Mouse (Mus musculus): Measurements from ENCODE around the gene Snapin. TPM values are rescaled to one million over a fixed set of nuclear protein-coding genes. Genes with fewer than 3 reads are reported as not detected.

Gene Snapin
- polyA plus RNA-seq, 1 experiment = 5.3 TPM

GRCm38 (mm10) chr3:90461935-90462334, 28.9 kb downstream of the Snapin start:
- Histone ChIP-seq H3K9me3 (no peaks in the 10 kb centered on the region), H3K4me3 (replicated peaks) (no peak overlapping the region), H3K36me3 (replicated peaks; ENCODE audit: low read length) (no peaks in the 10 kb centered on the region), H3K4me1 (peaks cover 57% of the 10 kb centered on the region), H3K27me3 (replicated peaks) (peaks cover 91% of the 10 kb centered on the region)
- TF ChIP-seq FLI1 (IDR thresholded peaks at IDR 0.05; ENCODE audit: low read length) (no peak), GATA1 (IDR thresholded peaks at IDR 0.05; ENCODE audit: borderline replicate concordance, low read length) (no peak)

DNA sequence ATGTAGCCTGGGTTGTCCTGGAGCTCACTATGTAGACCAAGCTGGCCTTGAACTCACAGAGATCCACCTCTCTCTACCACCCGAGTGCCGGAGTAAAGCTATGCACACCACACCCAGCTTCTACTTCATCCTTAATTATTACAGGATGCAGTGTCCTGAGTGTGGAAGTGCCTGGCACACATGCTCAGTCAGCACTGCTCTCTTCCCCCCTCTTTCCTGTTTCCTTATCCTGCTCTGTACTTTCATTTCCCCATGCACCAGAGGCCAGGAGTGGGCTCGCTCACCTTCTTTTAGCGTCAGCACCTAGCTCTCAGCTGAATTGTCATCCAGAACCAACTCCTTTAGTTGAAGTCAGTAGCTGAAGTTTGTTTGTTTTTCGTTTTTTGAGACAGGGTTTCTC, 30.5 kb downstream of the Snapin start:
- TF ChIP-seq GATA1 (IDR thresholded peaks at IDR 0.05; ENCODE audit: borderline replicate concordance, low read length) = no peak
- no peak for TF ChIP-seq FLI1 (IDR thresholded peaks at IDR 0.05; ENCODE audit: low read length)
- Histone ChIP-seq H3K4me1 (peaks cover 57% of the 10 kb centered on the region), H3K9me3 (no peaks in the 10 kb centered on the region), H3K36me3 (replicated peaks; ENCODE audit: low read length) (no peaks in the 10 kb centered on the region), H3K4me3 (replicated peaks) (no peak overlapping the region), H3K27me3 (replicated peaks) (peaks cover 96% of the 10 kb centered on the region)

- Histone ChIP-seq H3K9me3 (no peaks in the 10 kb centered on the region), H3K36me3 (replicated peaks; ENCODE audit: low read length) (no peaks in the 10 kb centered on the region), H3K27me3 (replicated peaks) (peaks cover 95% of the 10 kb centered on the region), H3K4me3 (replicated peaks) (no peak overlapping the region), H3K4me1 (peaks cover 51% of the 10 kb centered on the region)
- no peak for TF ChIP-seq FLI1 (IDR thresholded peaks at IDR 0.05; ENCODE audit: low read length)
- no peak for TF ChIP-seq GATA1 (IDR thresholded peaks at IDR 0.05; ENCODE audit: borderline replicate concordance, low read length)
These were observed 31.1 kb downstream of the Snapin start for GRCm38 (mm10) chr3:90459727-90460126.

DNA sequence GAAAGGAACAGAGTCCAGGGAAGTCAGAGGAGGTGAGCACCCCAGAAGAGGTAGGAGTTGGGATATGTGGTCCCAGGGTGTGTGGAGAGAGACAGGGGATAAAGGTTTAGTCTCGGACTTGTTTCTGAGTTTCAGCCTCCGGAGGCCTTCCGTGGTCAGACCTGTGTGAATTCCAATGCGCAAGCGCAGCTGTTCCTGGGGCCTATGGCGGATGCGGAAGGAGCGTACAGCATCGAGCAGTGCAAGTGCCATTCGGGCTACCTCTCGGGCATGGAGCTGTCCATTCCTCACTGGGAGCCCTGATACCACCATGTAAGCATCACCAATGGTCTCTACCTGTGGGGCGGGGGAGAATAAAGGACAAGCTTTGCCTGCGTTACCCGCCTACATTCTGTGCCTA, 35.9 kb downstream of the Snapin start:
- H3K9me3 ChIP-seq = no peaks in the 10 kb centered on the region
- TF ChIP-seq GATA1 (IDR thresholded peaks at IDR 0.05; ENCODE audit: borderline replicate concordance, low read length) (no peak), FLI1 (IDR thresholded peaks at IDR 0.05; ENCODE audit: low read length) (no peak)
- no peak overlapping the region for H3K4me3 ChIP-seq (replicated peaks)
- H3K36me3 ChIP-seq (replicated peaks; ENCODE audit: low read length) = no peaks in the 10 kb centered on the region
- H3K4me1 ChIP-seq = peaks cover 48% of the 10 kb centered on the region
- peaks cover 54% of the 10 kb centered on the region for H3K27me3 ChIP-seq (replicated peaks)

- Histone ChIP-seq H3K4me1 (peaks cover 42% of the 10 kb centered on the region), H3K27me3 (replicated peaks) (peaks cover 23% of the 10 kb centered on the region), H3K36me3 (replicated peaks; ENCODE audit: low read length) (no peaks in the 10 kb centered on the region), H3K9me3 (no peaks in the 10 kb centered on the region), H3K4me3 (replicated peaks) (peak overlapping the region; percentile 84)
- TF ChIP-seq FLI1 (IDR thresholded peaks at IDR 0.05; ENCODE audit: low read length) (no peak), GATA1 (IDR thresholded peaks at IDR 0.05; ENCODE audit: borderline replicate concordance, low read length) (no peak)
These were observed 39.3 kb downstream of the Snapin start for GRCm38 (mm10) chr3:90451396-90452095.

- Histone ChIP-seq H3K36me3 (replicated peaks; ENCODE audit: low read length) (no peaks in the 10 kb centered on the region), H3K27me3 (replicated peaks) (peaks cover 17% of the 10 kb centered on the region), H3K4me1 (peaks cover 42% of the 10 kb centered on the region), H3K9me3 (no peaks in the 10 kb centered on the region), H3K4me3 (replicated peaks) (peak overlapping the region; percentile 67)
- no peak for TF ChIP-seq FLI1 (IDR thresholded peaks at IDR 0.05; ENCODE audit: low read length)
- TF ChIP-seq GATA1 (IDR thresholded peaks at IDR 0.05; ENCODE audit: borderline replicate concordance, low read length) = no peak
These were observed 40.0 kb downstream of the Snapin start for GRCm38 (mm10) chr3:90450874-90451273.

- Histone ChIP-seq H3K4me3 (replicated peaks) (no peak overlapping the region), H3K4me1 (peaks cover 52% of the 10 kb centered on the region), H3K27me3 (replicated peaks) (peaks cover 4% of the 10 kb centered on the region), H3K36me3 (replicated peaks; ENCODE audit: low read length) (no peaks in the 10 kb centered on the region), H3K9me3 (no peaks in the 10 kb centered on the region; the same call in 1 of the 2 replicates)
- TF ChIP-seq GATA1 (IDR thresholded peaks at IDR 0.05; ENCODE audit: borderline replicate concordance, low read length) = no peak
- no peak for TF ChIP-seq FLI1 (IDR thresholded peaks at IDR 0.05; ENCODE audit: low read length)
These were observed 42.2 kb downstream of the Snapin start for GRCm38 (mm10) chr3:90448626-90449025.

GRCm38 (mm10) chr3:90447123-90447494, 43.7 kb downstream of the Snapin start:
- H3K4me3 ChIP-seq (replicated peaks) = peak overlapping the region; percentile 88
- no peaks in the 10 kb centered on the region for H3K36me3 ChIP-seq (replicated peaks; ENCODE audit: low read length)
- H3K4me1 ChIP-seq = peaks cover 54% of the 10 kb centered on the region
- TF ChIP-seq FLI1 (IDR thresholded peaks at IDR 0.05; ENCODE audit: low read length) = no peak
- no peak for TF ChIP-seq GATA1 (IDR thresholded peaks at IDR 0.05; ENCODE audit: borderline replicate concordance, low read length)
- H3K9me3 ChIP-seq = no peaks in the 10 kb centered on the region; the same call in 1 of the 2 replicates
- no peaks in the 10 kb centered on the region for H3K27me3 ChIP-seq (replicated peaks)

DNA sequence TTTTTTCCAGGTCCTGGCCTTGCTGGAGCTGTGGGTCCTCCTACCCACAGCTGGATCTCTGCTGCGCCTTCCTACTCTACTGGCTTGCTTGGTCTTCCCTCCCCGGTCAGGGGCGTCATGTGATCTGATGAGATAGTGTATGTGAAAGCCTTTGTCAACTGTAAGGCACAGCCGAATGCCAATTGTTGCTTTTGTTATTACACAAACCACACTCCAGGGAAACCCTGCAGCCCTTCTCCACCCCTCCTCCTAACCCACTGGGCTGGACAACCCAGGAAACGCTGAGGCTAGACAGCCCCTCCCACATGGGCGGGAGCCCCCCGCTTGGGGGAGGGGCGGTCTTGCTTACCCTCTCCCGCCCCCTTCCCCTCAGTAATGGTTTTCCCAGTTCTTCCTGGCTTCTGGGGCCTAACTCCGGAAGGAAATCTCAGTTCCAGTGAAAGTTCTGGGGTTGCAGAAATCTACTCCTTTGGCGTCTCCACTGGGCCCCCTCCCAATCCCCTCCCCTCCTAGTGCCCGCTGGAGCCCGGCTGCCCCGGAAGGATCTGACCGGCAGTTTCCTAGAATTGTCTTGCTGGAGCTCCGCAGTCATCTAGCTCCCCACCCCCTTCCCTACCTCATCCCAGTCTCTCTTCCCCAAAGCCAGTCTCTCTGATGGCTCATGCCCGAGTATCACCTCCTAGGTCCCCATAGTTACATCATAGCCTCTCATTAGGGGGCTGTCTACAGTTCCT, 44.3 kb downstream of the Snapin start:
- TF ChIP-seq GATA1 (IDR thresholded peaks at IDR 0.05; ENCODE audit: borderline replicate concordance, low read length) (no peak), FLI1 (IDR thresholded peaks at IDR 0.05; ENCODE audit: low read length) (no peak)
- H3K36me3 ChIP-seq (replicated peaks; ENCODE audit: low read length) = no peaks in the 10 kb centered on the region
- H3K9me3 ChIP-seq = no peaks in the 10 kb centered on the region; the same call in 1 of the 2 replicates
- H3K4me3 ChIP-seq (replicated peaks) = peak overlapping the region; percentile 88
- H3K27me3 ChIP-seq (replicated peaks) = no peaks in the 10 kb centered on the region
- H3K4me1 ChIP-seq = peaks cover 48% of the 10 kb centered on the region

Data from megakaryocyte, embryonic 14.5 days (primary cell).